Mouse (Mus musculus) erythroblast, embryonic 14.5 days (primary cell): Measurements from ENCODE around the gene Tmem183a. TPM values are rescaled to one million over a fixed set of nuclear protein-coding genes. Genes with fewer than 3 reads are reported as not detected.

Experiments
- H3K27me3 ChIP-seq: 2 replicates; pipeline ENCODE4 v1.6.1; 2012; ENCODE audit warnings: inconsistent platforms; ENCODE audit not compliant: control insufficient read depth
- H3K36me3 ChIP-seq: 2 replicates; pipeline ENCODE4 v1.6.1; 2012; ENCODE audit warnings: mild to moderate bottlenecking, inconsistent platforms; ENCODE audit not compliant: control insufficient read depth
- H3K4me1 ChIP-seq: 2 replicates; pipeline ENCODE4 v1.6.1; 2012; ENCODE audit warnings: inconsistent platforms; ENCODE audit not compliant: control insufficient read depth
- H3K4me3 ChIP-seq: replicated peaks from 2 replicates; pipeline ENCODE3; 2012; ENCODE audit warnings: moderate library complexity, mild to moderate bottlenecking, inconsistent platforms
- H3K9me3 ChIP-seq: 2 replicates; pipeline ENCODE4 v1.6.1; 2012; ENCODE audit warnings: low read length, inconsistent platforms, mixed read lengths; ENCODE audit not compliant: control insufficient read depth
- GATA1 ChIP-seq: IDR thresholded peaks from 2 replicates; pipeline ENCODE4 v1.6.1; 2012; ENCODE audit warnings: low read length, inconsistent platforms, mixed read lengths
- TAL1 ChIP-seq: IDR thresholded peaks from 3 replicates; pipeline ENCODE4 v1.6.1; 2012; ENCODE audit warnings: low read length, inconsistent platforms, mixed read lengths
- polyA plus RNA-seq: library from polyadenylated mRNA; stranded (reverse); fragments of >175 nt; gene quantifications from 2 replicates; pipeline ENCODE4 v1.2.3, GENCODE M21; 2012

Tmem183a gene
- polyA plus RNA-seq, 1 experiment: 2.8 TPM

- peaks cover 39% of the 10 kb centered on the region for H3K4me1 ChIP-seq
- peaks cover 80% of the 10 kb centered on the region for H3K36me3 ChIP-seq
- TF ChIP-seq TAL1: no peak
- no peak for TF ChIP-seq GATA1
- H3K4me3 ChIP-seq: no peak overlapping the region
- no peaks in the 10 kb centered on the region for H3K9me3 ChIP-seq
- H3K27me3 ChIP-seq: no peaks in the 10 kb centered on the region
These were observed 4.3 kb downstream of the Tmem183a start for GRCm38 (mm10) chr1:134357461-134357860.

- Histone ChIP-seq H3K27me3 (no peaks in the 10 kb centered on the region), H3K4me3 (no peak overlapping the region), H3K9me3 (no peaks in the 10 kb centered on the region), H3K36me3 (peaks cover 94% of the 10 kb centered on the region), H3K4me1 (peaks cover 12% of the 10 kb centered on the region)
- no peak for TF ChIP-seq GATA1
- TF ChIP-seq TAL1: no peak
These were observed 8.5 kb downstream of the Tmem183a start for GRCm38 (mm10) chr1:134353326-134353725.

- Histone ChIP-seq H3K4me1 (peaks cover 18% of the 10 kb centered on the region), H3K36me3 (peaks cover 77% of the 10 kb centered on the region), H3K4me3 (no peak overlapping the region), H3K27me3 (peaks cover 13% of the 10 kb centered on the region), H3K9me3 (no peaks in the 10 kb centered on the region; the same call in 1 of the 2 replicates)
- no peak for TF ChIP-seq GATA1
- no peak for TF ChIP-seq TAL1
These were observed 14.0 kb downstream of the Tmem183a start for GRCm38 (mm10) chr1:134347791-134348190.

GRCm38 (mm10) chr1:134345075-134345474, 16.7 kb downstream of the Tmem183a start:
- peaks cover 13% of the 10 kb centered on the region for H3K27me3 ChIP-seq

GRCm38 (mm10) chr1:134344005-134344950, 17.5 kb downstream of the Tmem183a start:
- H3K4me1 ChIP-seq: peaks cover 15% of the 10 kb centered on the region
- H3K36me3 ChIP-seq: peaks cover 42% of the 10 kb centered on the region
- peak overlapping the region; percentile 45 for H3K4me3 ChIP-seq
- TF ChIP-seq TAL1 (no peak), GATA1 (no peak)
- H3K27me3 ChIP-seq: peaks cover 13% of the 10 kb centered on the region
- no peaks in the 10 kb centered on the region; the same call in 1 of the 2 replicates for H3K9me3 ChIP-seq

More at GRCm38 (mm10) chr1:134345075-134345474, 16.7 kb downstream of the Tmem183a start:
- Histone ChIP-seq H3K4me3 (no peak overlapping the region), H3K9me3 (no peaks in the 10 kb centered on the region; the same call in 1 of the 2 replicates), H3K4me1 (peaks cover 15% of the 10 kb centered on the region), H3K36me3 (peaks cover 50% of the 10 kb centered on the region)
- no peak for TF ChIP-seq GATA1
- TF ChIP-seq TAL1: no peak

- Histone ChIP-seq H3K36me3 (peaks cover 37% of the 10 kb centered on the region), H3K9me3 (no peaks in the 10 kb centered on the region; the same call in 1 of the 2 replicates), H3K27me3 (peaks cover 13% of the 10 kb centered on the region), H3K4me3 (no peak overlapping the region), H3K4me1 (peaks cover 15% of the 10 kb centered on the region)
- no peak for TF ChIP-seq GATA1
- no peak for TF ChIP-seq TAL1
These were observed 18.2 kb downstream of the Tmem183a start for GRCm38 (mm10) chr1:134343567-134343966.

GRCm38 (mm10) chr1:134342781-134343310, 18.9 kb downstream of the Tmem183a start:
- H3K9me3 ChIP-seq: no peaks in the 10 kb centered on the region; the same call in 1 of the 2 replicates
- TF ChIP-seq TAL1: no peak
- TF ChIP-seq GATA1: no peak
- no peak overlapping the region for H3K4me3 ChIP-seq
- peaks cover 31% of the 10 kb centered on the region for H3K36me3 ChIP-seq
- H3K27me3 ChIP-seq: peaks cover 13% of the 10 kb centered on the region
- H3K4me1 ChIP-seq: peaks cover 15% of the 10 kb centered on the region

GRCm38 (mm10) chr1:134342278-134342664, 19.5 kb downstream of the Tmem183a start:
- no peak overlapping the region for H3K4me3 ChIP-seq
- TF ChIP-seq GATA1: no peak
- no peak for TF ChIP-seq TAL1
- no peaks in the 10 kb centered on the region; the same call in 1 of the 2 replicates for H3K9me3 ChIP-seq
- peaks cover 15% of the 10 kb centered on the region for H3K4me1 ChIP-seq
- H3K27me3 ChIP-seq: peaks cover 13% of the 10 kb centered on the region
- peaks cover 25% of the 10 kb centered on the region for H3K36me3 ChIP-seq

- TF ChIP-seq TAL1 (no peak), GATA1 (no peak)
- peaks cover 20% of the 10 kb centered on the region for H3K36me3 ChIP-seq
- peaks cover 15% of the 10 kb centered on the region for H3K4me1 ChIP-seq
- H3K4me3 ChIP-seq: no peak overlapping the region
- no peaks in the 10 kb centered on the region; the same call in 1 of the 2 replicates for H3K9me3 ChIP-seq
- peaks cover 13% of the 10 kb centered on the region for H3K27me3 ChIP-seq
These were observed 20.0 kb downstream of the Tmem183a start for GRCm38 (mm10) chr1:134341641-134342277.
